Mouse (Mus musculus): ENCODE results near the gene Eaf2.

DNA sequence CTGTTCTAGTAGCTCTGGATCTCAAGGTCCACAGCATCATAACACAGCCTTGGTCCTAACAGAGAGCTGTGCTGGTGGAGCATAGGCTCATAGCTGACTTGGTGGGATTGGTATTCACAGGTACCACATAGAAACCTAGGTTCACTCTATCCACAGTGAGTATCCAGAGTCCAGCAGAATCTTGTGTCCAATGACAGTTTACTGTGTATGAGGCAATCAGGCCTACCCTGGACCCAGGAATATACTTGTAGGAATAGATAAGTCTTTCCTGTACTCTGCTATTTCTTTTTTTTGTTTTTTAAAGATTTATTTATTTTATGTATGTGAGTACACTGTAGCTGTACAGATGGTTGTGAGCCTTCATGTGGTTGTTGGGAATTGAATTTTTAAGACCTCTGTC is 57.9 kb downstream of the Eaf2 start:
- TF ChIP-seq EP300 (IDR thresholded peaks at IDR 0.05; ENCODE audit: insufficient read depth, low read depth, low read length) (no peak), CTCF (IDR thresholded peaks at IDR 0.05) (no peak), POLR2A (IDR thresholded peaks at IDR 0.05; ENCODE audit: insufficient read depth, low read depth, low read length) (no peak)

All from heart, adult 2 months (tissue).